ENCODE assay signal across 20 mouse cellular contexts in the genomic region with DNA sequence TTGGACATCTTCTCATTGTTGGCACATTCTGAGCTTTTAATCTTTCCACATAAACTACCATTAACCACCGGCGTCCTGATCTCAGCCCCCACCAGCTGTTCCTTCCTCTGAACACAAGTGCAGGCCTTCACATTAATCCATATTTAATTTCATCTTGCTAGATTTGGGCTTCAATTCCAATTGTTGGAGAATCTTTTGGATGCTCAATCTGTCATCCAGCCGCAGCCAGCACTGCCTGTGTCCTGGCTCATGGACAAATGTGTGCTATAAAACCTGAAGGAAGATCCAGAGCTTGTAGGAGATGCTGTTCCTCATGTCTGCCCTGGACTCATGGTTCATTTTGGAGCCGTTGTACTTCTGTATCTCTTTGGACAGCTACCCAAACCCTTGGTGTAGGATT.
"Had no signal": no experiment of that assay in that cellular context is flagged by ENCODE, and none has a peak within 500 bp of the region (broad histone marks: within the 10 kb centered on the region; RNA-seq: fewer than 3 reads in every experiment).

No protein-coding gene starts in this region.

- H3K27me3 ChIP-seq: midbrain, embryonic 15.5 days; neural tube, embryonic 13.5 days had no signal

- H3K4me2 ChIP-seq: kidney, embryonic 15.5 days; liver, embryonic 13.5 days; midbrain, embryonic 12.5 days; midbrain, embryonic 15.5 days; neural tube, embryonic 13.5 days had no signal

- ATAC-seq: midbrain, embryonic 15.5 days had no signal

- H3K36me3 ChIP-seq: kidney, embryonic 15.5 days; liver, embryonic 13.5 days; midbrain, embryonic 12.5 days; midbrain, embryonic 15.5 days; neural tube, embryonic 13.5 days had no signal

- H3K4me3 ChIP-seq: kidney, embryonic 15.5 days; left cerebral cortex, adult 2 months; liver, embryonic 13.5 days; midbrain, embryonic 12.5 days; midbrain, embryonic 15.5 days; myocyte; neural tube, embryonic 13.5 days had no signal

- H3K9ac ChIP-seq: kidney, embryonic 15.5 days; liver, embryonic 13.5 days; midbrain, embryonic 12.5 days; midbrain, embryonic 15.5 days; neural tube, embryonic 13.5 days had no signal

- H3K4me1 ChIP-seq: liver, embryonic 13.5 days had no signal

- H3K9me3 ChIP-seq: kidney, embryonic 15.5 days; liver, embryonic 13.5 days; midbrain, embryonic 12.5 days; midbrain, embryonic 15.5 days; neural tube, embryonic 13.5 days had no signal

- DNase-seq: kidney, adult 11 months; kidney, adult 8-10 months; kidney, postnatal 10 days; kidney, postnatal 36 days; liver, embryonic 13.5 days; lung, adult 2 months; lung, postnatal 14 days; lung, postnatal 4 days; retina, postnatal 1 day; right cerebral cortex, postnatal 4 days; thymus, adult 2 months; thymus, postnatal 14 days; thymus, postnatal 4 days had no signal

- H3K27ac ChIP-seq: kidney, embryonic 15.5 days; left cerebral cortex, adult 2 months; liver, embryonic 13.5 days; midbrain, embryonic 12.5 days; midbrain, embryonic 15.5 days; neural tube, embryonic 13.5 days; stomach, postnatal 0 days had no signal
